Mouse (Mus musculus) heart, embryonic 12.5 days (tissue): Measurements from ENCODE around the gene D430041D05Rik. TPM values are rescaled to one million over a fixed set of nuclear protein-coding genes. Genes with fewer than 3 reads are reported as not detected.

ENCODE experiments used
- ATAC-seq: fragments of 200-750 bp; cut with Nextera tagmentation; 2 replicates; pipeline ENCODE4 v1.8.0; 2017; ENCODE audit warnings: moderate TSS enrichment, moderate library complexity; ENCODE audit not compliant: insufficient number of reproducible peaks, low FRiP score
- H3K27ac ChIP-seq: fragments of 300-500 bp; sonication (generic); 2 replicates; pipeline ENCODE4 v1.5.1; 2016; ENCODE audit warnings: mild to moderate bottlenecking, moderate library complexity; ENCODE audit not compliant: poor library complexity, severe bottlenecking
- H3K27me3 ChIP-seq: fragments of 300-500 bp; sonication (generic); replicated peaks from 2 replicates; pipeline ENCODE4 v1.6.1; 2016; ENCODE audit warnings: mild to moderate bottlenecking, moderate library complexity
- H3K36me3 ChIP-seq: fragments of 300-500 bp; sonication (generic); 2 replicates; pipeline ENCODE4 v1.6.1; 2016; ENCODE audit warnings: mild to moderate bottlenecking, moderate library complexity
- H3K4me1 ChIP-seq: fragments of 300-500 bp; sonication (generic); replicated peaks from 2 replicates; pipeline ENCODE4 v1.6.1; 2016; ENCODE audit warnings: mild to moderate bottlenecking
- H3K4me2 ChIP-seq: fragments of 300-500 bp; sonication (generic); 2 replicates; pipeline ENCODE4 v1.6.1; 2016; ENCODE audit warnings: mild to moderate bottlenecking, moderate library complexity
- H3K4me3 ChIP-seq: fragments of 300-500 bp; sonication (generic); 2 replicates; pipeline ENCODE4 v1.5.1; 2016; ENCODE audit warnings: mild to moderate bottlenecking
- H3K9ac ChIP-seq: fragments of 300-500 bp; sonication (generic); 2 replicates; pipeline ENCODE4 v1.6.1; 2016; ENCODE audit warnings: mild to moderate bottlenecking, moderate library complexity
- H3K9me3 ChIP-seq: fragments of 300-500 bp; sonication (generic); replicated peaks from 2 replicates; pipeline ENCODE4 v1.6.1; 2016; ENCODE audit warnings: mild to moderate bottlenecking, moderate library complexity
- WGBS: fragments of 180-500 bp; shearing (Covaris S2); methylation state at CpG from one replicate; pipeline ENCODE4 v1.1.7; 2016; 5-methylcytosine and 5-hydroxymethylcytosine counted together
- polyA plus RNA-seq: library from polyadenylated mRNA; unstranded; fragments of >200 nt; fragmentation: Nextera tagmentation; extraction: Ambion mirVana; gene quantifications from 2 replicates; pipeline ENCODE4 v1.2.1, GENCODE M21; 2016

D430041D05Rik gene
- polyA plus RNA-seq, 1 experiment from 2014 or later = 0.04 TPM

GRCm38 (mm10) chr2:104192401-104193141 lies 218.2 kb downstream of the D430041D05Rik start:
- no peaks in the 10 kb centered on the region for H3K4me1 ChIP-seq
- no peaks in the 10 kb centered on the region for H3K9me3 ChIP-seq
- no peaks in the 10 kb centered on the region for H3K27me3 ChIP-seq
- ATAC-seq = no peak
- no peak overlapping the region for H3K9ac ChIP-seq
- H3K36me3 ChIP-seq = no peaks in the 10 kb centered on the region
- no peak overlapping the region for H3K27ac ChIP-seq
- 89% methylated on average over 18 of the region's 18 CpGs for WGBS
- H3K4me2 ChIP-seq = no peak overlapping the region
- no peak overlapping the region for H3K4me3 ChIP-seq

GRCm38 (mm10) chr2:104191723-104192122 lies 219.1 kb downstream of the D430041D05Rik start:
- H3K4me3 ChIP-seq = no peak overlapping the region
- H3K9me3 ChIP-seq = no peaks in the 10 kb centered on the region
- ATAC-seq = no peak
- 75% methylated on average over 2 of the region's 2 CpGs for WGBS
- H3K4me2 ChIP-seq = no peak overlapping the region
- H3K4me1 ChIP-seq = no peaks in the 10 kb centered on the region
- no peaks in the 10 kb centered on the region for H3K36me3 ChIP-seq
- H3K27me3 ChIP-seq = no peaks in the 10 kb centered on the region
- no peak overlapping the region for H3K9ac ChIP-seq
- H3K27ac ChIP-seq = no peak overlapping the region

GRCm38 (mm10) chr2:104188859-104189258 lies 222.0 kb downstream of the D430041D05Rik start:
- Histone ChIP-seq H3K27me3 (no peaks in the 10 kb centered on the region), H3K36me3 (no peaks in the 10 kb centered on the region), H3K4me3 (no peak overlapping the region), H3K4me1 (peaks cover 12% of the 10 kb centered on the region), H3K9ac (no peak overlapping the region), H3K4me2 (no peak overlapping the region), H3K9me3 (no peaks in the 10 kb centered on the region), H3K27ac (no peak overlapping the region)
- ATAC-seq = no peak
- WGBS = 64% methylated on average over 2 of the region's 2 CpGs

DNA sequence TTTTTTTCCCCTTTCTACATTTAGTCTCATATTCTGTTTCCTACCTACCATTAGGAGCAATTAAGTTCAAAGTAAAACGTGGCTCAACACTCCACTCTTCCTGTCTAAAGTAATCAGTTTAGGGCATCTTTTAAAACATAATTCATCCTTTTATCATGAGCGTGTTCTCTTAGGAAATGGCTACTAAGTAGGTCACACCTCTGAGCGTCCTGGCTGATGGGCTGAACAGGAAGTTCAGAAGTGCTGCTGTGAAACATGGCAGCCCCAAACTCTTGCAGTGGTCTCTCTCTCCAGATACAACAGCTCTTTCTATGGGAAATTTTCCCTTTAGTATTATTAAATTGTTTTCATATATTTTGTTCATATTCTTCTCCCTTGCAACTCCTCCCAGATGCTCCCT lies 223.7 kb downstream of the D430041D05Rik start:
- Histone ChIP-seq H3K4me2 (no peak overlapping the region), H3K36me3 (no peaks in the 10 kb centered on the region), H3K27ac (no peak overlapping the region), H3K27me3 (no peaks in the 10 kb centered on the region), H3K9ac (no peak overlapping the region), H3K9me3 (no peaks in the 10 kb centered on the region), H3K4me3 (no peak overlapping the region), H3K4me1 (peaks cover 12% of the 10 kb centered on the region)
- ATAC-seq = no peak
- 56% methylated on average over 3 of the region's 3 CpGs for WGBS

DNA sequence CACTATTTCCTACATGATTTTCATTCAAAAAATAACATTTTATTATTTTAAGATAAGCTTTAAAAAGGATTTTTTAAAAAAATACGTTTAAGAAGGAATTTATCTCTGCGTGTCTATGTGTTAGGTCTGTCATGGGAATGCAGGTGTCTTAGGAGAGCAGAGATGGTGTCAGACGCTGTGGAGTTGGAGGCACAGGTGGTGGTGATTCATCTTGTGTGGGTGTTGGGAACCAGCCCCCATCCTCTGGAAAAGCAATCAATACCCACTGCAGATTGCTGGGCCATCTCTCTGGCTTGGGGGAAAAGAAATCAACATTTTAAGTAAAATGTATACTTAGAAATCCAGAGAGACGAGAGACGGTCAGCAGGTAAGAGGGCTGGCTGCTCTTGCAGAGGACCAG lies 225.2 kb downstream of the D430041D05Rik start:
- no peak overlapping the region for H3K27ac ChIP-seq
- H3K9me3 ChIP-seq = no peaks in the 10 kb centered on the region
- no peaks in the 10 kb centered on the region for H3K36me3 ChIP-seq
- no peak overlapping the region for H3K4me3 ChIP-seq
- no peaks in the 10 kb centered on the region for H3K27me3 ChIP-seq
- peaks cover 12% of the 10 kb centered on the region for H3K4me1 ChIP-seq
- H3K4me2 ChIP-seq = no peak overlapping the region
- no peak for ATAC-seq
- no peak overlapping the region for H3K9ac ChIP-seq
- 85% methylated on average over 5 of the region's 5 CpGs for WGBS

GRCm38 (mm10) chr2:104184296-104184695 lies 226.5 kb downstream of the D430041D05Rik start:
- WGBS = 13% methylated on average over 4 of the region's 4 CpGs
- no peak overlapping the region for H3K27ac ChIP-seq
- no peaks in the 10 kb centered on the region for H3K36me3 ChIP-seq
- no peak overlapping the region for H3K9ac ChIP-seq
- no peaks in the 10 kb centered on the region for H3K9me3 ChIP-seq
- H3K4me2 ChIP-seq = no peak overlapping the region
- no peak overlapping the region for H3K4me3 ChIP-seq
- H3K27me3 ChIP-seq = no peaks in the 10 kb centered on the region
- ATAC-seq = 0 out of 2 replicates have a peak, but pooled peaks have one; percentile 36
- H3K4me1 ChIP-seq = peaks cover 12% of the 10 kb centered on the region

DNA sequence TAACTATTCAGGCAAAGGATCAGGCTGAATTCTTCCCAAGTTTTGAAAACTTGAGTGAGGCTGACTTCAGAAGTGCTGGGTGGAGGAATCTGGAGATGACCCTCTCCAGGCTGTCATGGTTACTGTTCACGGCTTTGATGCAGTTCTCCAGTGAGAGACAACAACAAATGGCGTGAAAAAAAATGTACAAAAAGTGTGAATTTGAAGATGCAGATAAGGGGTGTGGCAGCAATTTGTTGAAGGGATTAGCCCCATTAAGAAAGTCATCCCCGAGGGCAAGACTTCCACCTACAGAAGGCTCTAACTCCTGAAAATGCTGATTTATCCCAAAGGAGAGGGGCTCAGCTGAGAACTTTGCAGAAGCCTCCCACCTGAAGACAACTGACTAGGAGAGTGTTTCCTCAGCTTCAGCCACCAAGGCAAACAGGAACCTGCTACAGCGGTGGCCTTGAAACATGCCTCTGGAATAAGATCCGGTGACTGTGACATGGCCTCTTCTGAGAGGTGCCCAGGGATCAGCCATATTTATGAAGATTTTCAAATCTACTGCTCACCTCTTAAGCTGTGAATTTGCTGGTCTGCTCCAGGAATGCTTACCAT lies 227.5 kb downstream of the D430041D05Rik start:
- Histone ChIP-seq H3K27me3 (no peaks in the 10 kb centered on the region), H3K27ac (no peak overlapping the region), H3K4me3 (no peak overlapping the region), H3K9ac (no peak overlapping the region), H3K4me1 (peaks cover 13% of the 10 kb centered on the region), H3K9me3 (no peaks in the 10 kb centered on the region), H3K36me3 (no peaks in the 10 kb centered on the region), H3K4me2 (no peak overlapping the region)
- WGBS = 46% methylated on average over 5 of the region's 5 CpGs
- ATAC-seq = no peak

DNA sequence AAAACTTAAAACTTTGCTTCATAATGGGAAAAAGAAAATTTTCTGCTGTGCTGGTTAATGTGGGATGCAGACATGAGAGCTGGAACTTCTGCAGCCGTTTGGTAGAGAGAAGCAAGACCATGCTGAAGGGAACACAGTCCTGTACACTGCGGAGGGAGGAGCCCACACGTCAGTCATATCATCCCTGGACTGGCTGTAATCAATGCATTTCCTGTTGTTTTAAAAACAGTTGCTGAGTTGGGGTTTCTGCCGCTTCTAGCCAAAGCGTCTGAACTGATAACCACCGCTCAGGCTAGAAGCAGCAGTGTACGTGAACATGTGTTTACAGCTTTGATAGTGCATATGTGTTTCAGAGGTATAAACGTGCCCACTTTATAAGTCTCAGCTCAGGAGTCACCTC lies 231.2 kb downstream of the D430041D05Rik start:
- no peaks in the 10 kb centered on the region for H3K9me3 ChIP-seq
- no peaks in the 10 kb centered on the region for H3K27me3 ChIP-seq

GRCm38 (mm10) chr2:104178251-104178650 lies 232.6 kb downstream of the D430041D05Rik start:
- no peak overlapping the region for H3K9ac ChIP-seq
- H3K4me3 ChIP-seq = no peak overlapping the region
- no peaks in the 10 kb centered on the region for H3K27me3 ChIP-seq
- no peaks in the 10 kb centered on the region for H3K36me3 ChIP-seq
- H3K4me2 ChIP-seq = no peak overlapping the region
- 71% methylated on average over 4 of the region's 4 CpGs for WGBS
- H3K27ac ChIP-seq = no peak overlapping the region
- peaks cover 28% of the 10 kb centered on the region for H3K4me1 ChIP-seq
- no peaks in the 10 kb centered on the region for H3K9me3 ChIP-seq
- no peak for ATAC-seq

More for the DNA sequence above, 231.2 kb downstream of the D430041D05Rik start:
- ATAC-seq = no peak
- WGBS = 67% methylated on average over 8 of the region's 8 CpGs
- Histone ChIP-seq H3K4me3 (no peak overlapping the region), H3K27ac (no peak overlapping the region), H3K9ac (no peak overlapping the region), H3K4me1 (peaks cover 36% of the 10 kb centered on the region), H3K36me3 (no peaks in the 10 kb centered on the region), H3K4me2 (no peak overlapping the region)

- no peaks in the 10 kb centered on the region for H3K9me3 ChIP-seq
- H3K9ac ChIP-seq = no peak overlapping the region
- H3K36me3 ChIP-seq = no peaks in the 10 kb centered on the region
- WGBS = 27% methylated on average over 13 of the region's 13 CpGs
- peaks cover 28% of the 10 kb centered on the region for H3K4me1 ChIP-seq
- peak; percentile 74 for ATAC-seq
- H3K27me3 ChIP-seq = no peaks in the 10 kb centered on the region
- H3K4me2 ChIP-seq = peak overlapping the region; percentile 16
- H3K4me3 ChIP-seq = no peak overlapping the region
- peak overlapping the region; percentile 81 for H3K27ac ChIP-seq
These were observed 233.7 kb downstream of the D430041D05Rik start for GRCm38 (mm10) chr2:104176979-104177704.
